Mouse (Mus musculus) lung, adult 2 months (tissue): ENCODE measurements around the gene Ccr8.

Experiments
- CTCF ChIP-seq: fragments of 200-500 bp; IDR thresholded peaks from 2 replicates; pipeline ENCODE4 v1.5.1; 2011; ENCODE audit warnings: mild to moderate bottlenecking, low read length, control low read depth; ENCODE audit not compliant: insufficient read depth
- POLR2A ChIP-seq: fragments of 200-500 bp; IDR thresholded peaks from 2 replicates; pipeline ENCODE4 v1.6.1; 2011; ENCODE audit warnings: low read depth, mild to moderate bottlenecking, control low read depth, low read length, borderline replicate concordance; ENCODE audit errors: extremely low read depth

GRCm38 (mm10) chr9:120099304-120099703 lies 7.4 kb downstream of the Ccr8 start:
- TF ChIP-seq CTCF = no peak
- no peak for TF ChIP-seq POLR2A
